Comparison of ENCODE assay signal across 10 mouse cellular contexts in genomic region chr2:121298131-121298530, GRCm38 (mm10). TPM values are rescaled to one million over a fixed set of nuclear protein-coding genes. Genes with fewer than 3 reads are reported as not detected.
DNase-seq lines count a peak whose midpoint lies in the region; ATAC-seq lines count a peak whose summit lies in the region.
"Had no signal": no experiment of that assay in that cellular context is flagged by ENCODE, and none has a peak within 500 bp of the region (broad histone marks: within the 10 kb centered on the region; RNA-seq: fewer than 3 reads in every experiment).

No protein-coding gene starts in this region.

- WGBS in lung, embryonic 15.5 days: 10% methylated on average over 8 of the region's 8 CpGs
- 6% methylated on average over 8 of the region's 8 CpGs for WGBS in forebrain, embryonic 11.5 days
- WGBS in limb, embryonic 13.5 days: 6% methylated on average over 8 of the region's 8 CpGs

- peaks cover 47% of the 10 kb centered on the region for H3K27me3 ChIP-seq in lung, embryonic 15.5 days
- H3K27me3 ChIP-seq in forebrain, embryonic 11.5 days (ENCODE audit: control insufficient read depth, insufficient read depth, low read length): peaks cover 2% of the 10 kb centered on the region; the same call in 1 of the 2 replicates
- peaks cover 81% of the 10 kb centered on the region for H3K27me3 ChIP-seq in limb, embryonic 13.5 days

- H3K4me2 ChIP-seq in lung, embryonic 15.5 days: 0 out of 2 replicates have a peak overlapping the region, but pooled peaks have one; percentile 19
- peak overlapping the region; percentile 62; the same call in 1 of the 2 replicates for H3K4me2 ChIP-seq in forebrain, embryonic 11.5 days (ENCODE audit: low read depth, low read length, severe bottlenecking)
- peak overlapping the region; percentile 79 for H3K4me2 ChIP-seq in limb, embryonic 13.5 days (replicated peaks)

- no peak for ATAC-seq in lung, embryonic 15.5 days (ENCODE audit: borderline replicate concordance, extremely low read depth, low FRiP score, low TSS enrichment)
- ATAC-seq in forebrain, embryonic 11.5 days (replicated peaks; ENCODE audit: low FRiP score): 0 out of 2 replicates have a peak, but pooled peaks have one; percentile 3
- ATAC-seq in limb, embryonic 13.5 days (ENCODE audit: low FRiP score, low read depth): no peak
- ATAC-seq in monocyte, adult 5-6 weeks (replicated peaks; ENCODE audit: insufficient number of reproducible peaks, low FRiP score, low TSS enrichment, poor library complexity, severe bottlenecking): no peak

- no peak overlapping the region for H3K9ac ChIP-seq in lung, embryonic 15.5 days
- peak overlapping the region; percentile 37; the same call in 1 of the 2 replicates for H3K9ac ChIP-seq in forebrain, embryonic 11.5 days (ENCODE audit: low read length)
- H3K9ac ChIP-seq in limb, embryonic 13.5 days: no peak overlapping the region

- no peak for DNase-seq in lung, postnatal 36 days
- DNase-seq in forebrain, embryonic 11.5 days (ENCODE audit: low spot score): no peak
- DNase-seq in thymus, adult 18-20 months: no peak
- no peak for DNase-seq in lung, adult 18-20 months

- H3K4me3 ChIP-seq in lung, embryonic 15.5 days: no peak overlapping the region
- H3K4me3 ChIP-seq in forebrain, embryonic 11.5 days (ENCODE audit: low read depth, low read length): peak overlapping the region; percentile 3; the same call in 1 of the 2 replicates
- H3K4me3 ChIP-seq in limb, embryonic 13.5 days: no peak overlapping the region
- H3K4me3 ChIP-seq: erythroblast, embryonic 14.5 days; megakaryocyte, embryonic 14.5 days had no signal

- no peak overlapping the region for H3K27ac ChIP-seq in lung, embryonic 15.5 days
- no peak overlapping the region for H3K27ac ChIP-seq in forebrain, embryonic 11.5 days (ENCODE audit: low read depth, low read length)
- no peak overlapping the region for H3K27ac ChIP-seq in limb, embryonic 13.5 days
- H3K27ac ChIP-seq: kidney, postnatal 0 days had no signal

- H3K9me3 ChIP-seq in lung, embryonic 15.5 days: no peaks in the 10 kb centered on the region
- no peaks in the 10 kb centered on the region for H3K9me3 ChIP-seq in forebrain, embryonic 11.5 days (ENCODE audit: control insufficient read depth, low read length)
- H3K9me3 ChIP-seq in limb, embryonic 13.5 days: no peaks in the 10 kb centered on the region
- H3K9me3 ChIP-seq: megakaryocyte, embryonic 14.5 days had no signal

- peaks cover 43% of the 10 kb centered on the region for H3K4me1 ChIP-seq in lung, embryonic 15.5 days
- H3K4me1 ChIP-seq in forebrain, embryonic 11.5 days (replicated peaks; ENCODE audit: control insufficient read depth, insufficient read depth, low read length): peaks cover 34% of the 10 kb centered on the region
- peaks cover 43% of the 10 kb centered on the region for H3K4me1 ChIP-seq in limb, embryonic 13.5 days

- no peaks in the 10 kb centered on the region for H3K36me3 ChIP-seq in lung, embryonic 15.5 days
- H3K36me3 ChIP-seq in forebrain, embryonic 11.5 days (ENCODE audit: control insufficient read depth, insufficient read depth, low read length): no peaks in the 10 kb centered on the region; the same call in 1 of the 2 replicates
- peaks cover 31% of the 10 kb centered on the region for H3K36me3 ChIP-seq in limb, embryonic 13.5 days

RNA-seq across cellular contexts. Expression of gene Map1a, which starts 8.7 kb away (rescaled TPM):
- polyA plus RNA-seq in lung, embryonic 15.5 days (2015; fragmentation: Nextera tagmentation; extraction: Ambion mirVana): 3.5 TPM in 2 replicates
- 16.2 and 18.1 TPM in 2 replicates for polyA plus RNA-seq in forebrain, embryonic 11.5 days (2014; fragmentation: Nextera tagmentation; extraction: Ambion mirVana)
- polyA plus RNA-seq in limb, embryonic 13.5 days (2015; fragmentation: Nextera tagmentation; extraction: Ambion mirVana): 3.1 and 4.5 TPM in 2 replicates
- 0.10 TPM in 1 of 3 replicates, not detected in the others for total RNA-seq in monocyte, adult 5-6 weeks (2017)

RNA-seq across cellular contexts. Expression of gene Trp53bp1, which starts 26.9 kb away (rescaled TPM):
- 61.6 and 66.8 TPM in 2 replicates for polyA plus RNA-seq in lung, embryonic 15.5 days (2015; fragmentation: Nextera tagmentation; extraction: Ambion mirVana)
- polyA plus RNA-seq in forebrain, embryonic 11.5 days (2014; fragmentation: Nextera tagmentation; extraction: Ambion mirVana): 152 and 169 TPM in 2 replicates
- polyA plus RNA-seq in limb, embryonic 13.5 days (2015; fragmentation: Nextera tagmentation; extraction: Ambion mirVana): 89.9 and 99.6 TPM in 2 replicates
- 15.8 to 38.3 TPM (median 16.2 TPM) in 3 replicates for total RNA-seq in monocyte, adult 5-6 weeks (2017)

RNA-seq across cellular contexts. Expression of gene Ppip5k1, which starts 57.1 kb away (rescaled TPM):
- polyA plus RNA-seq in lung, embryonic 15.5 days (2015; fragmentation: Nextera tagmentation; extraction: Ambion mirVana): 10.0 and 12.3 TPM in 2 replicates
- polyA plus RNA-seq in forebrain, embryonic 11.5 days (2014; fragmentation: Nextera tagmentation; extraction: Ambion mirVana): 10.7 and 11.7 TPM in 2 replicates
- 8.1 and 8.8 TPM in 2 replicates for polyA plus RNA-seq in limb, embryonic 13.5 days (2015; fragmentation: Nextera tagmentation; extraction: Ambion mirVana)
- 5.3 to 11.2 TPM (median 8.9 TPM) in 3 replicates for total RNA-seq in monocyte, adult 5-6 weeks (2017)

RNA-seq across cellular contexts. Expression of gene Ckmt1, which starts 59.4 kb away (rescaled TPM):
- 2.8 and 3.6 TPM in 2 replicates for polyA plus RNA-seq in lung, embryonic 15.5 days (2015; fragmentation: Nextera tagmentation; extraction: Ambion mirVana)
- 3.0 and 3.6 TPM in 2 replicates for polyA plus RNA-seq in forebrain, embryonic 11.5 days (2014; fragmentation: Nextera tagmentation; extraction: Ambion mirVana)
- polyA plus RNA-seq in limb, embryonic 13.5 days (2015; fragmentation: Nextera tagmentation; extraction: Ambion mirVana): 2.6 and 3.4 TPM in 2 replicates
- total RNA-seq in monocyte, adult 5-6 weeks (2017): not detected in 3 replicates
- polyA plus RNA-seq: erythroblast, embryonic 14.5 days had no signal

Comparison
In these comparisons a context has a peak if more than half of its experiments do, and no peak if none do; other contexts are left out.
1. H3K4me2 ChIP-seq: peak in every context shown above with its lines; median percentile 79 in limb, embryonic 13.5 days; 62 in forebrain, embryonic 11.5 days; 19 in lung, embryonic 15.5 days.